Mouse (Mus musculus): ENCODE data around the gene Pcdh15.

Pcdh15 gene

GRCm38 (mm10) chr10:73953362-73953761, 854.2 kb downstream of the Pcdh15 start:
- DNase-seq (ENCODE audit: low spot score) = no peak

GRCm38 (mm10) chr10:73984057-73984456, 884.9 kb downstream of the Pcdh15 start:
- DNase-seq (ENCODE audit: low spot score) = no peak

GRCm38 (mm10) chr10:74008836-74009235, 909.7 kb downstream of the Pcdh15 start:
- DNase-seq (ENCODE audit: low spot score) = no peak

- no peak for DNase-seq (ENCODE audit: low spot score)
Observed at GRCm38 (mm10) chr10:74023091-74023490, 923.9 kb downstream of the Pcdh15 start.

- DNase-seq (ENCODE audit: low spot score) = no peak
Observed at GRCm38 (mm10) chr10:74053059-74053458, 953.9 kb downstream of the Pcdh15 start.

GRCm38 (mm10) chr10:74086653-74087052, 987.5 kb downstream of the Pcdh15 start:
- DNase-seq (ENCODE audit: low spot score) = no peak

- no peak for DNase-seq (ENCODE audit: low spot score)
Observed at GRCm38 (mm10) chr10:74098296-74098695, 999.2 kb downstream of the Pcdh15 start.

- no peak for DNase-seq (ENCODE audit: low spot score)
Observed at GRCm38 (mm10) chr10:74114107-74114506, 1015.0 kb downstream of the Pcdh15 start.

GRCm38 (mm10) chr10:74116817-74117216, 1017.7 kb downstream of the Pcdh15 start:
- no peak for DNase-seq (ENCODE audit: low spot score)

- no peak for DNase-seq (ENCODE audit: low spot score)
Observed at GRCm38 (mm10) chr10:74123421-74123820, 1024.3 kb downstream of the Pcdh15 start.

GRCm38 (mm10) chr10:74129192-74129591, 1030.0 kb downstream of the Pcdh15 start:
- no peak for DNase-seq (ENCODE audit: low spot score)

GRCm38 (mm10) chr10:74129665-74130064, 1030.5 kb downstream of the Pcdh15 start:
- no peak for DNase-seq (ENCODE audit: low spot score)

GRCm38 (mm10) chr10:74130805-74131204, 1031.7 kb downstream of the Pcdh15 start:
- no peak for DNase-seq (ENCODE audit: low spot score)

GRCm38 (mm10) chr10:74147966-74148365, 1048.8 kb downstream of the Pcdh15 start:
- DNase-seq (ENCODE audit: low spot score) = no peak

GRCm38 (mm10) chr10:74181921-74182320, 1082.8 kb downstream of the Pcdh15 start:
- DNase-seq (ENCODE audit: low spot score) = no peak

GRCm38 (mm10) chr10:74203650-74204049, 1104.5 kb downstream of the Pcdh15 start:
- DNase-seq (ENCODE audit: low spot score) = no peak

- no peak for DNase-seq (ENCODE audit: low spot score)
Observed at GRCm38 (mm10) chr10:74217268-74217667, 1118.1 kb downstream of the Pcdh15 start.

GRCm38 (mm10) chr10:74220439-74220838, 1121.3 kb downstream of the Pcdh15 start:
- no peak for DNase-seq (ENCODE audit: low spot score)

GRCm38 (mm10) chr10:74257716-74258446, 1158.7 kb downstream of the Pcdh15 start:
- no peak for DNase-seq (ENCODE audit: low spot score)

GRCm38 (mm10) chr10:74258639-74259038, 1159.5 kb downstream of the Pcdh15 start:
- DNase-seq (ENCODE audit: low spot score) = no peak

- DNase-seq (ENCODE audit: low spot score) = no peak
Observed at GRCm38 (mm10) chr10:74269637-74270269, 1170.6 kb downstream of the Pcdh15 start.

GRCm38 (mm10) chr10:74270894-74271293, 1171.8 kb downstream of the Pcdh15 start:
- no peak for DNase-seq (ENCODE audit: low spot score)

- DNase-seq (ENCODE audit: low spot score) = no peak
Observed at GRCm38 (mm10) chr10:74304120-74304519, 1205.0 kb downstream of the Pcdh15 start.
